Mouse (Mus musculus) heart, adult 2 months (tissue): ENCODE measurements at regions not wholly inside any gene's neighbourhood (a gene's known extent, or its start where the extent isn't known, plus 50 kb on each side); places are given as distances from the start of the nearest gene placed in this dataset.

Experiments
- CTCF ChIP-seq: fragments of 200-600 bp; IDR thresholded peaks from 2 replicates; pipeline ENCODE4 v1.8.1; 2022; ENCODE audit warnings: antibody characterized with exemption, mild to moderate bottlenecking, moderate library complexity
- POLR2A ChIP-seq: fragments of 200-500 bp; IDR thresholded peaks from 2 replicates; pipeline ENCODE4 v1.6.1; 2011; ENCODE audit warnings: mild to moderate bottlenecking, low read depth, low read length, control low read depth; ENCODE audit not compliant: insufficient read depth

- TF ChIP-seq POLR2A (no peak), CTCF (no peak)
Observed at GRCm38 (mm10) chr7:78120462-78121150, 617.2 kb downstream of the Ntrk3 start.
